Mouse (Mus musculus) ovary, adult 18-20 months (tissue): ENCODE measurements around the gene Mettl7a3.
"Not testable (repeated sequence)": the region's sequence is repeated elsewhere in the genome, so short reads cannot be mapped to it uniquely, and the experiment has no call there.

Experiments used
- DNase-seq: peaks from one replicate; pipeline ENCODE4 v3.0.0; 2022; ENCODE audit warnings: low spot score, mixed read lengths

Mettl7a3 gene

GRCm38 (mm10) chr15:100334629-100335028, at the start of gene Mettl7a3:
TSS of gene Mettl7a3 (plus strand) at chr15:100334929.
- no peak for DNase-seq

DNA sequence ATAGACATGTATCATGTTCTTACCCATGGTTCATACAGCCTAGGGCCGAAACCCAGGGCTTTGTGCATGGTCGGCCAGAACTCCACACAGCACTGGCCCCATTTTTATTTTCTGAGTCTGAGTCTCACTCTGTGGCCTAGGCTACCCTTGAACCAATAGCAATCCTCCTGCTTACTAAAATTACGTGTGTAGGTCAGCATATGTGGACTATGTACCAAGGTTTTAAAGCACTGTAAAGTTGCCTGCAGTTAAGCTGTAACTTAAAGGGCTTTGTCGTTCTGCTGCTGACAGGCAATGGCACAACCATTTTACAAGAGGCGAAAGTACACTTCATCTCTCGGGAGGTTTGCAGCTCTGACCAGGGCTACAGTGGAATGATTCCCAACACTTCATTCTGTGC, 45.7 kb upstream of the Mettl7a3 start:
- no peak for DNase-seq

DNA sequence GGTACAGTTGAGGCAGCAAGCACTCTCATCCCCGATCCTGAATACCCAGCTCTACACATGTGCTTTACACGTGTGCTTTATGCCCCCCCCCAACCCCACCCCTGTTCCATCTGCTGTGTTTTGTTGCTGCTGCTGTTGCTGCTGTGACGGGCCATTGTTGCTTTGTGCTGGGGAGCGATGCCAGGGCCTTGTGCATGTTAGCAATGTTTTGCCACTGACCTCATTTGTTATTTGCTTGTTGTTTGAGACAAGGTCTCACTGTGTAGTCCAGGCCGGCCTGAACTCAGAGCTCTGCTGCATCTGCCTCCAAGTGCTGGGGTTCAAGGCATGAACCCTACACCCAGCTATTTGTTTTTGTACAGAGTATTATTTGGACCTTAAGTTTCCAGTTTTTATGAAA, 43.9 kb upstream of the Mettl7a3 start:
- DNase-seq = no peak

DNA sequence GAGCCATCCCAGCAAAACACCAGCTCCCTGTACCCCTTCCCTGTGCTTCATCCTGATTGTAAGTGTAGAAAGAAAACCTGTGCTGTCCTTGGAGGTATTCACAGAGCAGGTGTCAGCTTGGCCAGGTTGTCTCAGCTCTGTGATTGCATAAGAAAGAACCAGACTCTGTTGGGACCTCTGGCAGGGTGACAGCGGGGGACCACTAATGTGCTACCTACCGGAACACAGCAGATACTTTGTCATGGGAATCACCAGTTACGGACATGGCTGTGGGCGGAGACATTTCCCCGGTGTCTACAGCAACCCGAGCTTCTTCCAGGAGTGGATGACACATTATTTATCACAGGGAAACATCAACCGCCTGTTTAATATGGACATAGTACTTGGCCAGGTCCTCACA, 42.4 kb upstream of the Mettl7a3 start:
- no peak for DNase-seq

DNA sequence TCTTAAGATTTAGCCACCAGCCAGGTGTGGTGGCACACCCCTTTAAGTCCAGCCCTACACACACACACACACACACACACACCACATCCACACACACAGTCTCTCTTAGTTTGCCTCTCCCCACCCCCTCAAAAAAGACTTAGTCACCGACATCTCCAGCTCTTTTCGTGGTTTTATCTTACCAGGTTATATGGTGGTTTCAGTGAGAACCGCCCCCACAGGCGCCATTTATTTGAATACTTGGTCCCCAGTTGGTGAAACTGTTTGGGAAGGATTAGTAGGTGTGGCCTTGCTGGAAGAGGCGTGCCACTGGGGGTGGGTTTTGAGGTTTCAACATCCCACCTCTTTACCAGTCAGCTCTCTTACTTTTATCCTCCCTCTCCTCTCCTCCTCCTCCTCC, 36.9 kb upstream of the Mettl7a3 start:
- no peak for DNase-seq

GRCm38 (mm10) chr15:100300499-100300898, 34.2 kb upstream of the Mettl7a3 start:
- DNase-seq = no peak

DNA sequence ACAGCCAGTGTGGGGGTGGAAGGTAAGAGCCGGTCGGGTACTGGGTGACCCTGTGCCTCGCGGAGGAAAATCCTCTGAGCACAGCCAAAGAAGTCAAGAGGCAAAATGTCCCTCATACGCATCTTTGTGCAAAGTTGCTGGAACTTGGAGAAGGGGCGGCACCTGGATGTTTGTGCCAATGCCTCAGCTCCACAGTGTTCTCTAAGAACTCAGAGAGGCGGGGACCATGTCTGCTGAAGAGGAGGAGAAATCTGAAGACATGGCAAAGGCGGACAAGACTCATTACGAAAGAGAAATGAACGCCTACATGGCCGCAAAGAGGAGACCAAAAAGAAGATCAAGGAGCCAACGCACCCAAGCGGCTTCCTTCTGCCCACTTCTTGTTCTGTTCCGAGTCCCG, 33.2 kb upstream of the Mettl7a3 start:
- peak; percentile 25 for DNase-seq

- DNase-seq = no peak
Measured at GRCm38 (mm10) chr15:100303428-100304018, 31.2 kb upstream of the Mettl7a3 start.

DNA sequence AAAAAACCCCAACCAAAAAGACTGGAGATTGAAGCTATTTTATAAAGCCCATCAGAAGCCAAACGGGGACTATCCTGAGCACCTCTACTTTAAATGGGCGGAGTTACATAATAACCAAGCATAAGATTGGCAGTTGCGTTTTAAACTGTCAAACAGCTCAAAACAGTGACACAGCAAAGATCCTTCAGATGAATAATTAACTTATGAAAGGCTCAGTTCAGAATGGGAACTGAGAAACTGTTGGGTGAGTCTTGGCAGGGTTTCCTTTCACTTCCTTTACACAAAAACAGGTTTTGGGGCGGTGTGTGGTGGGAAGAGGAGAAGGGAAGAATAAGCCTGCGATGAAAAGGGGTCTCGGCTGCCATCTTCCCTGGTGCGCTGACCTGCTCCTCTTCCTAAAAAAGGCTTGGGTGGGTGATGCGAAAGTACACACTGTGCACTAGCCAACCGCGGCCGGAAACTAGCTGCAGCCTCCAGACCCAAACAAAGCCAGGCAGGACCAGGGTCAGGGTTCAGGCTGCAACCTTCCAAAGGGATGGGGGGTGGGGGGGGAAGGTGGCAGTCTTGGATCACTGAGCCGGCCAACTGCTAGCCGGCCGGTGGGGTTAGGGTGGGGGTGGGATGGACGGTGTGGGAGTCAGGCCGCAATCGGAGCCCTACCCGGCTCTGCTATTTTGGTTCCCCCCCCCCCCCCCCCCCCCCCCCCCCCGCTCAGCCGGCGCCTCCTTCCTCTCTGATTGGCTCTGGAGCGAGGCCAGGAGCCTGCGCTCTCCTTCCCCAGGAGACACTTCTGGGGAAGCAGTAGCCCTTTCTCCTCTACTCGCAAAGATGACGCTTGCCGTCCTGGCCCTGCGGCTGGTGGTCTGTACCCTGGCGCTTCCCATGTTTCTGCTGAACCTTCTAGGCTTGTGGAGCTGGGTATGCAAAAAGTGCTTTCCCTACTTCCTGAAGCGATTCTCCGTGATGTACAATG, 30.4 kb upstream of the Mettl7a3 start, which contains the start of gene Mettl7a1:
Gene Mettl7a1, plus strand, starts transcription at position 122 of the 973 bp plus-strand sequence.
- peak; percentile 77 for DNase-seq

DNA sequence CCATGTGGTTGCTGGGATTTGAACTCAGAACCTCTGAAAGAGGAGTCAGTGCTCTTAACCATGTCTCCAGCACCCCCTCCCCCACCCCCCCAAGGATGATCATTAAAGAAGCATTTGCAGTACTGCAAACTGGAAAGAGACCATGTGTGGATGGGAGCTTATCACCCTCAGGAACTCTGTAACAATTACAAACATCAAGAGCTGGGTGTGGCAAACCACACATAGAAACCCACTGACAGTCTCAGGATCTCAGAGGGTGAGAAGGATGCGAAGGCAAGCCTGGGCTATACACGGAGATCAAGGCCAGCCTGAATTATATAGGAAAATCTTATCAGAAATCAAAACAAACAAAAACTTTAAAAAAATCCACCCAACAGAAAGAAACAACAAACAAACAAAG, 28.5 kb upstream of the Mettl7a3 start:
- no peak for DNase-seq

GRCm38 (mm10) chr15:100307438-100308096, 27.2 kb upstream of the Mettl7a3 start:
- not testable (repeated sequence) for DNase-seq

DNA sequence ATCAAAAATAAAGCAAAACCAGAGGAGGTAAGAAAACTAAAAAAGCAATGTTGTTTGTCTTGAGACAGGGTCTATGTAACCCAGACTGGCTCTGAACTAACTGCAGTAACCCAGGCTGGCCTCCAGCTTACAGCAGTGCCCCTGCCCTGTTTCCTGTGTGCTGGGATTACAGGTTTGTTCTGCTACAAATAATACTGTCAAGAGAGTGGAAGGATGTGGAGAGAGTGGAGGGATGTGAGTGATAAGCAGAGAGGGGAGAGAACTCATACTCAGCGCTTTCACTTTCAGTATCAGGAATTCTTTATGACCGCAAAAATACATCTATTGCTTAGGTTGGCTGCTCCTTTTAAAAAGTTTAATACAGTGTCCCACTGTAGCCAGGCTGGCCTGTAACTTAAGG, 22.4 kb upstream of the Mettl7a3 start:
- DNase-seq = no peak

- no peak for DNase-seq
Measured at GRCm38 (mm10) chr15:100314448-100315145, 20.1 kb upstream of the Mettl7a3 start.

GRCm38 (mm10) chr15:100318014-100318671, 16.6 kb upstream of the Mettl7a3 start:
- DNase-seq = not testable (repeated sequence)

DNA sequence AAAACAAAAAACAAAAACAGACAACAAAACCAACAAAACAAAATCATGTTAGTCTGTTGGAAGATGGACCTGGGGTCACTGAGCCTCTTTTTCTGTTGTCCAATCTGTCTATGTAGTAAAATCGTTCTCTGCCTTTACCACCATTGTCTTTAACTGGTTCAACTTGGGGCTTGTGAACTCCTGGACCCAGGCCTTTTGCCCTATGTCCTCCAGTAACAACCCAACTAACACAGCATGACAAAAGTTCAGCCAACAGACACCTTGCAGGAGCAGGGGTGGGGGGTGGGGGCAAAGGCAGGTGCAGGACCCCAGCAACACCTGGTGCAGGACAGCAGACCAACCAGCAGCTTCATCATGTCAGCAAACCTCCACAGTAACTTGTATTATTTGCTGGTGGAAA, 14.8 kb upstream of the Mettl7a3 start:
- DNase-seq = no peak

- peak; percentile 14 for DNase-seq
Measured at GRCm38 (mm10) chr15:100320295-100320905, 14.3 kb upstream of the Mettl7a3 start.

DNA sequence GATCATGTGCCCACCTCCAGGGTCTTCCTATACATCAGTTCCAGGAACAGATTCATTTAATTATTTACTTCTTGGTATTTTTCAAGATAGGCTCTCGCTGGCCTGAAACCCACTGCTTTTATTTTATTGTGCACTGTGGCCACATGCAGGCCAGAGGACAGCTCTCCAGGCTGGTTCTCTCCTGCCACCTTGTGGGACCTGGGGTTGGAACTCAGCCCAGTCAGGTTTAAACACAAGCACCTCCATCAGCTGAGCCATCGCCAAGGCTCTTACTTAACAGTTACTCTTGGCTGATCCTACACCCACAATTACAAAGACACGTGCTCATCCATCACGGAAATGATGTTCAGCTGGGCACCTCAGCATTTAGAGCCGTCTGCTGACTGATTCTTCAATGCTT, 13.6 kb upstream of the Mettl7a3 start:
- DNase-seq = peak; percentile 50

- DNase-seq = no peak
Measured at GRCm38 (mm10) chr15:100324021-100324591, 10.6 kb upstream of the Mettl7a3 start.

GRCm38 (mm10) chr15:100325235-100325634, 9.5 kb upstream of the Mettl7a3 start:
- DNase-seq = no peak

DNA sequence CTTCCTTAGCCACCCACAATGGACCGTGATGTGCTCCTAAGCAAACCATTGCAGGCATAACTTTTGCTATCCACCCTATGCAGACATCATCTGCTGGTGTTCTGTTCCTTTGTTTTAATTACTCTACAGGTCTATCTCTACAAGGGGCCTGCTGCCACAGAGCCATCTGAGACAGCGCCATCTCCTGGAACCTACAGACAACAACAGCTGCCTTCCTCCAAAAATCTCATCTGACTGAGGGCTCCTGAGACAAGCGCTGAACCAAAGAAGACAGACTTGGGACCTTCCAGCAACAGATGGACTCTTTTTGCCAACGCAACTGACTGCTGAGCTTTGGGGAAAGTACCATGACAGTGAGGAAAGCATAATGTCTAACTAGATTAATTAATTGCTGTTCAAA, 6.6 kb upstream of the Mettl7a3 start:
- not testable (repeated sequence) for DNase-seq

- DNase-seq = not testable (repeated sequence)
Measured at GRCm38 (mm10) chr15:100329336-100329735, 5.4 kb upstream of the Mettl7a3 start.
